Mouse (Mus musculus) embryonic facial prominence, embryonic 15.5 days (tissue): Measurements from ENCODE around the gene Gucy2e. TPM values are rescaled to one million over a fixed set of nuclear protein-coding genes. Genes with fewer than 3 reads are reported as not detected.

Source experiments
- ATAC-seq: fragments of 200-750 bp; cut with Nextera tagmentation; 2 replicates; pipeline ENCODE4 v1.8.0; 2017; ENCODE audit warnings: low read depth, moderate TSS enrichment; ENCODE audit not compliant: insufficient number of reproducible peaks, low FRiP score, low TSS enrichment
- H3K27ac ChIP-seq: fragments of 300-500 bp; sonication (generic); replicated peaks from 2 replicates; pipeline ENCODE4 v1.5.1; 2015; ENCODE audit warnings: mild to moderate bottlenecking, inconsistent platforms
- H3K27me3 ChIP-seq: fragments of 300-500 bp; sonication (generic); 2 replicates; pipeline ENCODE4 v1.6.1; 2015; ENCODE audit warnings: inconsistent platforms
- H3K36me3 ChIP-seq: fragments of 300-500 bp; sonication (generic); 2 replicates; pipeline ENCODE4 v1.6.1; 2015; ENCODE audit warnings: mild to moderate bottlenecking, inconsistent platforms
- H3K4me1 ChIP-seq: fragments of 300-500 bp; sonication (generic); 2 replicates; pipeline ENCODE4 v1.6.1; 2015; ENCODE audit warnings: inconsistent platforms
- H3K4me2 ChIP-seq: fragments of 300-500 bp; sonication (generic); replicated peaks from 2 replicates; pipeline ENCODE4 v1.6.1; 2015; ENCODE audit warnings: mild to moderate bottlenecking, inconsistent platforms
- H3K4me3 ChIP-seq: fragments of 300-500 bp; sonication (generic); replicated peaks from 2 replicates; pipeline ENCODE4 v1.5.1; 2015; ENCODE audit warnings: mild to moderate bottlenecking, inconsistent platforms
- H3K9ac ChIP-seq: fragments of 300-500 bp; sonication (generic); 2 replicates; pipeline ENCODE4 v1.6.1; 2015; ENCODE audit warnings: inconsistent platforms
- H3K9me3 ChIP-seq: fragments of 300-500 bp; sonication (generic); replicated peaks from 2 replicates; pipeline ENCODE4 v1.6.1; 2016; ENCODE audit warnings: inconsistent platforms
- WGBS: fragments of 180-500 bp; shearing (Covaris S2); methylation state at CpG from one replicate; pipeline ENCODE4 v1.1.7; 2015; 5-methylcytosine and 5-hydroxymethylcytosine counted together
- polyA plus RNA-seq: library from polyadenylated mRNA; unstranded; fragments of >200 nt; fragmentation: Nextera tagmentation; extraction: Ambion mirVana; gene quantifications from 2 replicates; pipeline ENCODE4 v1.2.1, GENCODE M21; 2015

Gene Gucy2e
- polyA plus RNA-seq, 1 experiment from 2014 or later, result 0.53 TPM

DNA sequence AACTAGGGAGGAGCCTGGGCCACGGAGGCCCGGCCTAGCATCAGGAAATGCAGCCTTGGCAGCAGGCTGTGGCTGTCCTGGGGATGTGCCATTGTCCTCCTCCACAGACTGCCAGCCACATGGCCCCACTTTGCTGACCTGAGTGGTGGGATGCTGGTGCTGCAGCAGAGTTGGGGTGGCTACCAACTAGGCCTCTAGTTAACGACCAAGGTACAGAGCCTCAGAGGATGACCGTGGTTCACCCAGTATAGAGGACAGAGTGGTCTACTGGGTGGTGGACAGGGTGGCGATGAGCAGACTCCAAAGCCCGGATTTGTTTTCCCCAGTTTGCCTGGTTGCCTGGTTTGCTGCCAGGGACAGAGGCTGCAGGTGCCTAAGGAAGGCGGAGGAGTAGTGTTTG lies 62.1 kb downstream of the Gucy2e start:
- no peak overlapping the region for H3K9ac ChIP-seq
- no peak overlapping the region for H3K4me3 ChIP-seq
- H3K9me3 ChIP-seq, result no peaks in the 10 kb centered on the region
- WGBS, result 81% methylated on average over 7 of the region's 7 CpGs
- H3K36me3 ChIP-seq, result no peaks in the 10 kb centered on the region
- no peaks in the 10 kb centered on the region; the same call in 1 of the 2 replicates for H3K4me1 ChIP-seq
- no peak for ATAC-seq
- no peak overlapping the region for H3K4me2 ChIP-seq
- no peaks in the 10 kb centered on the region for H3K27me3 ChIP-seq
- H3K27ac ChIP-seq, result no peak overlapping the region

DNA sequence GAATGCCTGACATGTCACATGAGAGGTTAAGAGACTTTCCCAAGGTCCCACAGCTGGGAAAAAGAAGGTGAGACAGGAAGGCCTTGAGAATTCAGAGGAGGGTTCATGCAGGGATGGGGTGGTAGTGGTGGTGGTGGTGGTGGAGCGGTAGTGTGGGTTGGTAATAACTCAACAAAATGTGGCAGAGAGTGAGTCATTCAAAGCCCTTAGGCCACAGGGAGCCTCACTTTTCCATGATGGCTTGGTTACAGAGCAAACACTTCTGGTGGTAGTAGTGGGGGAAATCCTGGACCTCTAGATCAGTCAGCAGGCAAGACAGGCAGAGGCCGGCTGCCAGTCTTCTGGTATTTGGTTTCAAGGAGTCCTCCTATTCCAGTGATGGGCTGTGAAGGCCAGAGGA lies 64.2 kb downstream of the Gucy2e start:
- H3K4me2 ChIP-seq, result no peak overlapping the region
- H3K4me3 ChIP-seq, result no peak overlapping the region
- no peaks in the 10 kb centered on the region for H3K36me3 ChIP-seq
- no peak for ATAC-seq
- no peaks in the 10 kb centered on the region for H3K9me3 ChIP-seq
- H3K27me3 ChIP-seq, result no peaks in the 10 kb centered on the region
- H3K4me1 ChIP-seq, result no peaks in the 10 kb centered on the region; the same call in 1 of the 2 replicates
- H3K27ac ChIP-seq, result no peak overlapping the region
- H3K9ac ChIP-seq, result no peak overlapping the region
- WGBS, result 83% methylated on average over 2 of the region's 2 CpGs

DNA sequence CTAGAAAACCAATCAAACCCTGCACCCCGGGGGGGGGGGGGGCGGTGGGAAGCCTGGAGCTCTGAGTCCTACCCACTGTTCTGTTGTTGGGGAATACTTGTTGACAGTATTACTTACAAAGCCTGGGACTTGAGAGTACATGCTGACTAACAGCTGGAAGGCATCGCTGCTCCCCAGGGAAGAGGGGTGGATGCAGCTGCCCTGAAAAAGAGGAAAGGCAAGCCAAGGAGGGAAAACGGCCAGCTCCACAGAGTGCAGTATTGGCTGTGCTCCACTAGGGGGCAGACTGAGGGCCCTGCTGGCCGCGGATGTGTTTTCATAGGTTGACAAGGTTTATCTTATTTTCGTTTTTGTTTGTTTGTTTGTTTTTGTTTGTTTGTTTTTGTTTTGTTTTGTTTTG lies 65.2 kb downstream of the Gucy2e start:
- Histone ChIP-seq H3K27ac (no peak overlapping the region), H3K36me3 (no peaks in the 10 kb centered on the region), H3K4me2 (no peak overlapping the region), H3K4me1 (no peaks in the 10 kb centered on the region; the same call in 1 of the 2 replicates), H3K9ac (no peak overlapping the region), H3K9me3 (no peaks in the 10 kb centered on the region), H3K27me3 (no peaks in the 10 kb centered on the region), H3K4me3 (no peak overlapping the region)
- 21% methylated on average over 7 of the region's 7 CpGs for WGBS
- no peak for ATAC-seq

DNA sequence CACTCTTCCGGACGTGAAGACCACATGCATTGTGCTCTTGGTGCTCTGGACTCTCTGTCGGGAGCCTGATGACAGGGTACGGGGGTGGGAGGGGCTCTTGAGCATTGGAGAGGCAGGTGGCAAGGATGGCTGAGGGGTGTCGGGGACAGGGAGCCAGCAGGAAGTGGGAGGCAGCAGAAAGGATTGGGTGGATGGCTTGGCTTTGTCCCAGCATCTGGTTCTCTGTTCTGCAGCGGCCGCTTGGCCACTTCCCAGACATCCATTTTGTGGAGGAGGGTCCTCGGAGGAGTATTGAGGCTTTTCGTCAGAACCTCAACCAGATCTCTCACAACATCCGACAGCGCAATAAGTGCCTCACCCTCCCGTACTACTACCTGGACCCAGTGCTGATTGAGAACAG lies 67.5 kb downstream of the Gucy2e start:
- Histone ChIP-seq H3K9me3 (no peaks in the 10 kb centered on the region), H3K9ac (no peak overlapping the region), H3K27me3 (0 out of 2 replicates have a peak, but pooled peaks cover 2% of the 10 kb centered on the region), H3K4me2 (no peak overlapping the region), H3K4me3 (no peak overlapping the region), H3K36me3 (no peaks in the 10 kb centered on the region), H3K27ac (no peak overlapping the region), H3K4me1 (no peaks in the 10 kb centered on the region; the same call in 1 of the 2 replicates)
- ATAC-seq, result no peak
- WGBS, result 74% methylated on average over 12 of the region's 12 CpGs

Other genes with a start within 250 kb of the Gucy2e start
- 26.1 and 27.5 TPM in 2 replicates for gene Pfas, start 228.6 kb downstream of the Gucy2e start, polyA plus RNA-seq
- 43.7 and 53.5 TPM in 2 replicates for gene Ctc1, start 221.1 kb downstream of the Gucy2e start, polyA plus RNA-seq
- gene Aurkb, start 191.4 kb downstream of the Gucy2e start, polyA plus RNA-seq, result 122 and 123 TPM in 2 replicates
- gene Borcs6, start 177.3 kb downstream of the Gucy2e start, polyA plus RNA-seq, result 14.9 and 15.7 TPM in 2 replicates
- gene Tmem107, start 166.2 kb downstream of the Gucy2e start, polyA plus RNA-seq, result 102 and 137 TPM in 2 replicates
- 111 and 149 TPM in 2 replicates for gene Vamp2, start 148.5 kb downstream of the Gucy2e start, polyA plus RNA-seq
- gene Per1, start 141.8 kb downstream of the Gucy2e start, polyA plus RNA-seq, result 29.6 and 34.4 TPM in 2 replicates
- 0.55 and 0.64 TPM in 2 replicates for gene Hes7, start 116.6 kb downstream of the Gucy2e start, polyA plus RNA-seq
- gene 9130213A22Rik, start 114.4 kb downstream of the Gucy2e start, polyA plus RNA-seq, result 0.35 and 0.51 TPM in 2 replicates
- gene Aloxe3, start 111.1 kb downstream of the Gucy2e start, polyA plus RNA-seq, result 7.6 and 8.9 TPM in 2 replicates
- gene Alox12b, start 80.0 kb downstream of the Gucy2e start, polyA plus RNA-seq, result 28.7 and 30.5 TPM in 2 replicates
- gene Alox8, start 39.2 kb downstream of the Gucy2e start, polyA plus RNA-seq, result 0.27 and 0.88 TPM in 2 replicates
- 22.6 and 27.8 TPM in 2 replicates for gene Cntrob, start 86.7 kb upstream of the Gucy2e start, polyA plus RNA-seq
- gene Trappc1, start 86.9 kb upstream of the Gucy2e start, polyA plus RNA-seq, result 150 and 156 TPM in 2 replicates
- gene Kcnab3, start 89.2 kb upstream of the Gucy2e start, polyA plus RNA-seq, result 2.8 and 3.0 TPM in 2 replicates
- 24.5 and 24.7 TPM in 2 replicates for gene Rnf227, start 103.4 kb upstream of the Gucy2e start, polyA plus RNA-seq
- gene Chd3, start 132.4 kb upstream of the Gucy2e start, polyA plus RNA-seq, result 88.3 and 91.8 TPM in 2 replicates
- gene Naa38, start 158.5 kb upstream of the Gucy2e start, polyA plus RNA-seq, result 150 and 158 TPM in 2 replicates
- 32.6 and 40.9 TPM in 2 replicates for gene Cyb5d1, start 158.6 kb upstream of the Gucy2e start, polyA plus RNA-seq
- 19.5 and 20.0 TPM in 2 replicates for gene Tmem88, start 161.2 kb upstream of the Gucy2e start, polyA plus RNA-seq
- gene Kdm6b, start 176.6 kb upstream of the Gucy2e start, polyA plus RNA-seq, result 35.5 and 37.2 TPM in 2 replicates